Mouse (Mus musculus): Measurements from ENCODE around the gene Prr5l. TPM values are rescaled to one million over a fixed set of nuclear protein-coding genes. Genes with fewer than 3 reads are reported as not detected.

Prr5l gene
- polyA plus RNA-seq, 1 experiment from 2014 or later, result 3.8 TPM

GRCm38 (mm10) chr2:101783255-101783654, 99.6 kb downstream of the Prr5l start:
- TF ChIP-seq CTCF (IDR thresholded peaks at IDR 0.05; ENCODE audit: low read depth) (no peak), EP300 (optimal IDR thresholded peaks at IDR 0.05) (no peak)
- DNase-seq (ENCODE audit: low spot score), result no peak

GRCm38 (mm10) chr2:101781357-101781777, 101.5 kb downstream of the Prr5l start:
- no peak overlapping the region for H3K27ac ChIP-seq (replicated peaks)
- no peaks in the 10 kb centered on the region for H3K9me3 ChIP-seq (ENCODE audit: control insufficient read depth, low read length)
- peak; percentile 65 for ATAC-seq (ENCODE audit: low FRiP score, low TSS enrichment)
- H3K4me2 ChIP-seq (replicated peaks; ENCODE audit: low read depth), result no peak overlapping the region
- no peak overlapping the region for H3K4me3 ChIP-seq (ENCODE audit: low read depth, low read length)
- no peaks in the 10 kb centered on the region for H3K4me1 ChIP-seq (replicated peaks; ENCODE audit: control insufficient read depth, insufficient read depth)
- no peaks in the 10 kb centered on the region for H3K36me3 ChIP-seq (ENCODE audit: control insufficient read depth, insufficient read depth, low read length)
- no peak overlapping the region for H3K9ac ChIP-seq (ENCODE audit: low read length)
- TF ChIP-seq EP300 (optimal IDR thresholded peaks at IDR 0.05), result no peak
- TF ChIP-seq CTCF (IDR thresholded peaks at IDR 0.05; ENCODE audit: low read depth), result no peak
- no peak for DNase-seq (ENCODE audit: low spot score)
- WGBS, result 52% methylated on average over 4 of the region's 4 CpGs
- no peaks in the 10 kb centered on the region for H3K27me3 ChIP-seq (ENCODE audit: control insufficient read depth, insufficient read depth, low read length)

More at GRCm38 (mm10) chr2:101783255-101783654, 99.6 kb downstream of the Prr5l start:
- ATAC-seq (ENCODE audit: low FRiP score, low TSS enrichment), result no peak
- H3K4me1 ChIP-seq (replicated peaks; ENCODE audit: control insufficient read depth, insufficient read depth), result no peaks in the 10 kb centered on the region
- H3K27ac ChIP-seq (replicated peaks), result no peak overlapping the region
- H3K27me3 ChIP-seq (ENCODE audit: control insufficient read depth, insufficient read depth, low read length), result no peaks in the 10 kb centered on the region
- WGBS, result 58% methylated on average over 5 of the region's 5 CpGs
- no peaks in the 10 kb centered on the region for H3K9me3 ChIP-seq (ENCODE audit: control insufficient read depth, low read length)
- H3K36me3 ChIP-seq (ENCODE audit: control insufficient read depth, insufficient read depth, low read length), result no peaks in the 10 kb centered on the region
- H3K9ac ChIP-seq (ENCODE audit: low read length), result no peak overlapping the region
- H3K4me3 ChIP-seq (ENCODE audit: low read depth, low read length), result no peak overlapping the region
- no peak overlapping the region for H3K4me2 ChIP-seq (replicated peaks; ENCODE audit: low read depth)

GRCm38 (mm10) chr2:101778080-101778479, 104.7 kb downstream of the Prr5l start:
- ATAC-seq (ENCODE audit: low FRiP score, low TSS enrichment) (no peak), DNase-seq (ENCODE audit: low spot score) (no peak)
- H3K9ac ChIP-seq (ENCODE audit: low read length), result no peak overlapping the region
- H3K4me1 ChIP-seq (replicated peaks; ENCODE audit: control insufficient read depth, insufficient read depth), result no peaks in the 10 kb centered on the region
- H3K4me3 ChIP-seq (ENCODE audit: low read depth, low read length), result no peak overlapping the region
- WGBS, result 77% methylated on average over 6 of the region's 6 CpGs
- TF ChIP-seq EP300 (optimal IDR thresholded peaks at IDR 0.05), result no peak
- no peak overlapping the region for H3K27ac ChIP-seq (replicated peaks)
- no peaks in the 10 kb centered on the region for H3K36me3 ChIP-seq (ENCODE audit: control insufficient read depth, insufficient read depth, low read length)
- no peaks in the 10 kb centered on the region for H3K9me3 ChIP-seq (ENCODE audit: control insufficient read depth, low read length)
- no peaks in the 10 kb centered on the region for H3K27me3 ChIP-seq (ENCODE audit: control insufficient read depth, insufficient read depth, low read length)
- H3K4me2 ChIP-seq (replicated peaks; ENCODE audit: low read depth), result no peak overlapping the region

- H3K4me3 ChIP-seq (ENCODE audit: low read depth, low read length), result no peak overlapping the region
- H3K36me3 ChIP-seq (ENCODE audit: control insufficient read depth, insufficient read depth, low read length), result no peaks in the 10 kb centered on the region
- DNase-seq (ENCODE audit: low spot score), result no peak
- H3K27me3 ChIP-seq (ENCODE audit: control insufficient read depth, insufficient read depth, low read length), result no peaks in the 10 kb centered on the region
- H3K27ac ChIP-seq (replicated peaks), result no peak overlapping the region
- ATAC-seq (ENCODE audit: low FRiP score, low TSS enrichment), result no peak
- 83% methylated on average over 5 of the region's 5 CpGs for WGBS
- H3K4me1 ChIP-seq (replicated peaks; ENCODE audit: control insufficient read depth, insufficient read depth), result 0 out of 2 replicates have a peak, but pooled peaks cover 2% of the 10 kb centered on the region
- no peak overlapping the region for H3K9ac ChIP-seq (ENCODE audit: low read length)
- H3K9me3 ChIP-seq (ENCODE audit: control insufficient read depth, low read length), result no peaks in the 10 kb centered on the region
- H3K4me2 ChIP-seq (replicated peaks; ENCODE audit: low read depth), result no peak overlapping the region
- TF ChIP-seq EP300 (optimal IDR thresholded peaks at IDR 0.05) (no peak), CTCF (IDR thresholded peaks at IDR 0.05; ENCODE audit: low read depth) (no peak)
These were observed 119.3 kb downstream of the Prr5l start for GRCm38 (mm10) chr2:101763503-101763902.

GRCm38 (mm10) chr2:101762955-101763386, 119.9 kb downstream of the Prr5l start:
- no peak for TF ChIP-seq CTCF (IDR thresholded peaks at IDR 0.05; ENCODE audit: low read depth)
- H3K27me3 ChIP-seq (ENCODE audit: control insufficient read depth, insufficient read depth, low read length), result no peaks in the 10 kb centered on the region
- no peak overlapping the region for H3K4me2 ChIP-seq (replicated peaks; ENCODE audit: low read depth)
- H3K9me3 ChIP-seq (ENCODE audit: control insufficient read depth, low read length), result no peaks in the 10 kb centered on the region
- ATAC-seq (ENCODE audit: low FRiP score, low TSS enrichment) (no peak; the same call in 1 of the 2 replicates), DNase-seq (ENCODE audit: low spot score) (no peak)
- H3K9ac ChIP-seq (ENCODE audit: low read length), result no peak overlapping the region
- no peaks in the 10 kb centered on the region for H3K36me3 ChIP-seq (ENCODE audit: control insufficient read depth, insufficient read depth, low read length)
- H3K4me1 ChIP-seq (replicated peaks; ENCODE audit: control insufficient read depth, insufficient read depth), result 0 out of 2 replicates have a peak, but pooled peaks cover 2% of the 10 kb centered on the region
- H3K4me3 ChIP-seq (ENCODE audit: low read depth, low read length), result no peak overlapping the region
- WGBS, result 43% methylated on average over 4 of the region's 4 CpGs
- H3K27ac ChIP-seq (replicated peaks), result peak overlapping the region; percentile 45; the same call in 1 of the 2 replicates

GRCm38 (mm10) chr2:101762405-101762804, 120.4 kb downstream of the Prr5l start:
- 55% methylated on average over 10 of the region's 10 CpGs for whole genome bisulfite sequencing

More at GRCm38 (mm10) chr2:101762405-101762804, 120.4 kb downstream of the Prr5l start:
- H3K27ac ChIP-seq (replicated peaks), result peak overlapping the region; percentile 45; the same call in 1 of the 2 replicates
- no peaks in the 10 kb centered on the region for H3K27me3 ChIP-seq (ENCODE audit: control insufficient read depth, insufficient read depth, low read length)
- H3K9me3 ChIP-seq (ENCODE audit: control insufficient read depth, low read length), result no peaks in the 10 kb centered on the region
- peak; percentile 18; the same call in 1 of the 2 replicates for ATAC-seq (ENCODE audit: low FRiP score, low TSS enrichment)
- H3K4me2 ChIP-seq (replicated peaks; ENCODE audit: low read depth), result no peak overlapping the region
- no peak for TF ChIP-seq CTCF (IDR thresholded peaks at IDR 0.05; ENCODE audit: low read depth)
- TF ChIP-seq EP300 (optimal IDR thresholded peaks at IDR 0.05), result no peak
- H3K9ac ChIP-seq (ENCODE audit: low read length), result no peak overlapping the region
- H3K36me3 ChIP-seq (ENCODE audit: control insufficient read depth, insufficient read depth, low read length), result no peaks in the 10 kb centered on the region
- 0 out of 2 replicates have a peak, but pooled peaks cover 2% of the 10 kb centered on the region for H3K4me1 ChIP-seq (replicated peaks; ENCODE audit: control insufficient read depth, insufficient read depth)
- H3K4me3 ChIP-seq (ENCODE audit: low read depth, low read length), result no peak overlapping the region
- no peak for DNase-seq (ENCODE audit: low spot score)
